Mouse (Mus musculus) liver, adult 2 months (tissue): ENCODE data around the gene Adam15. TPM values are rescaled to one million over a fixed set of nuclear protein-coding genes. Genes with fewer than 3 reads are reported as not detected.

Source experiments
- DNase-seq: peaks from one replicate; pipeline ENCODE4 v3.0.0-alpha.2; 2011; ENCODE audit warnings: low read depth, low spot score; ENCODE audit errors: extremely low read depth
- H3K27ac ChIP-seq: fragments of 200-500 bp; replicated peaks from 2 replicates; pipeline ENCODE4 v1.5.1; 2012; ENCODE audit warnings: low read depth, mild to moderate bottlenecking, control low read depth, inconsistent platforms, low read length; ENCODE audit not compliant: insufficient read depth
- H3K27me3 ChIP-seq: fragments of 200-500 bp; 2 replicates; pipeline ENCODE4 v1.6.1; 2012; ENCODE audit warnings: mild to moderate bottlenecking, moderate library complexity, low read length, inconsistent platforms; ENCODE audit not compliant: control insufficient read depth, insufficient read depth
- H3K36me3 ChIP-seq: fragments of 200-500 bp; 2 replicates; pipeline ENCODE4 v1.6.1; 2012; ENCODE audit warnings: low read length, inconsistent platforms; ENCODE audit not compliant: control insufficient read depth, insufficient read depth
- H3K4me1 ChIP-seq: fragments of 200-500 bp; 2 replicates; pipeline ENCODE4 v1.6.1; 2011; ENCODE audit warnings: low read length; ENCODE audit not compliant: control insufficient read depth, insufficient read depth
- H3K4me3 ChIP-seq: fragments of 200-500 bp; 2 replicates; pipeline ENCODE4 v1.5.1; 2011; ENCODE audit warnings: low read depth, mild to moderate bottlenecking, control low read depth, low read length, moderate library complexity; ENCODE audit not compliant: insufficient read depth
- H3K79me2 ChIP-seq: fragments of 200-500 bp; 2 replicates; pipeline ENCODE4 v1.6.1; 2012; ENCODE audit warnings: inconsistent platforms, mild to moderate bottlenecking, low read length, moderate library complexity; ENCODE audit not compliant: control insufficient read depth, insufficient read depth
- H3K9ac ChIP-seq: fragments of 200-500 bp; 2 replicates; pipeline ENCODE4 v1.6.1; 2012; ENCODE audit warnings: low read depth, mild to moderate bottlenecking, control low read depth, inconsistent platforms, low read length
- CTCF ChIP-seq: fragments of 200-500 bp; IDR thresholded peaks from 2 replicates; pipeline ENCODE4 v1.5.1; 2011; ENCODE audit warnings: low read depth, low read length, control low read depth
- POLR2A ChIP-seq: fragments of 200-500 bp; IDR thresholded peaks from 2 replicates; pipeline ENCODE4 v1.6.1; 2011; ENCODE audit warnings: low read length, control low read depth; ENCODE audit not compliant: insufficient read depth; ENCODE audit errors: extremely low read depth
- WGBS: fragments of 180-500 bp; shearing (Covaris S2); methylation state at CpG from one replicate; pipeline ENCODE4 v1.1.7; 2018; 5-methylcytosine and 5-hydroxymethylcytosine counted together
- polyA plus RNA-seq: library from polyadenylated mRNA; depleted of rRNA; stranded (reverse); fragments of >200 nt; gene quantifications from 2 replicates; pipeline ENCODE4 v1.2.3, GENCODE M21; 2012
- total RNA-seq: library from RNA; depleted of rRNA; stranded (reverse); fragments of >200 nt; gene quantifications from 2 replicates; pipeline ENCODE4 v1.2.3, GENCODE M21; 2014

Adam15 gene
- total and polyA plus RNA-seq, 2 experiments = 1.4 to 4.7 TPM

- 82% methylated on average over 11 of the region's 11 CpGs for WGBS
- Histone ChIP-seq H3K4me1 (peaks cover 25% of the 10 kb centered on the region), H3K79me2 (peaks cover 60% of the 10 kb centered on the region), H3K27ac (no peak overlapping the region), H3K27me3 (no peaks in the 10 kb centered on the region), H3K4me3 (no peak overlapping the region), H3K9ac (no peak overlapping the region), H3K36me3 (peaks cover 2% of the 10 kb centered on the region; the same call in 1 of the 2 replicates)
- TF ChIP-seq POLR2A (no peak), CTCF (no peak)
- DNase-seq = no peak
Measured at GRCm38 (mm10) chr3:89385451-89385850, 35.7 kb upstream of the Adam15 start.

GRCm38 (mm10) chr3:89384331-89385076 lies 34.7 kb upstream of the Adam15 start:
- 91% methylated on average over 12 of the region's 12 CpGs for WGBS
- Histone ChIP-seq H3K27ac (no peak overlapping the region), H3K9ac (no peak overlapping the region), H3K79me2 (peaks cover 51% of the 10 kb centered on the region), H3K4me3 (no peak overlapping the region), H3K27me3 (no peaks in the 10 kb centered on the region), H3K36me3 (peaks cover 2% of the 10 kb centered on the region; the same call in 1 of the 2 replicates), H3K4me1 (peaks cover 15% of the 10 kb centered on the region)
- no peak for TF ChIP-seq POLR2A
- no peak for TF ChIP-seq CTCF
- no peak for DNase-seq

GRCm38 (mm10) chr3:89383651-89384255 lies 34.0 kb upstream of the Adam15 start:
- 69% methylated on average over 5 of the region's 5 CpGs for WGBS

GRCm38 (mm10) chr3:89382950-89383349 lies 33.2 kb upstream of the Adam15 start:
- TF ChIP-seq POLR2A = no peak
- TF ChIP-seq CTCF = no peak

More at GRCm38 (mm10) chr3:89383651-89384255, 34.0 kb upstream of the Adam15 start:
- no peaks in the 10 kb centered on the region for H3K27me3 ChIP-seq
- H3K27ac ChIP-seq = no peak overlapping the region
- peaks cover 45% of the 10 kb centered on the region for H3K79me2 ChIP-seq
- no peak overlapping the region for H3K4me3 ChIP-seq
- peaks cover 6% of the 10 kb centered on the region; the same call in 1 of the 2 replicates for H3K36me3 ChIP-seq
- TF ChIP-seq CTCF = no peak
- TF ChIP-seq POLR2A = no peak
- no peak for DNase-seq
- peaks cover 12% of the 10 kb centered on the region for H3K4me1 ChIP-seq
- no peak overlapping the region for H3K9ac ChIP-seq

GRCm38 (mm10) chr3:89382033-89382882 lies 32.5 kb upstream of the Adam15 start:
- Histone ChIP-seq H3K79me2 (peaks cover 31% of the 10 kb centered on the region), H3K27ac (no peak overlapping the region), H3K27me3 (no peaks in the 10 kb centered on the region), H3K9ac (no peak overlapping the region; the same call in 1 of the 2 replicates), H3K4me3 (no peak overlapping the region), H3K36me3 (peaks cover 6% of the 10 kb centered on the region; the same call in 1 of the 2 replicates), H3K4me1 (no peaks in the 10 kb centered on the region; the same call in 1 of the 2 replicates)
- TF ChIP-seq CTCF (no peak), POLR2A (no peak)
- WGBS = 84% methylated on average over 9 of the region's 9 CpGs
- DNase-seq = no peak

More at GRCm38 (mm10) chr3:89382950-89383349, 33.2 kb upstream of the Adam15 start:
- WGBS = 77% methylated on average over 5 of the region's 5 CpGs
- Histone ChIP-seq H3K4me3 (no peak overlapping the region), H3K36me3 (peaks cover 6% of the 10 kb centered on the region; the same call in 1 of the 2 replicates), H3K79me2 (peaks cover 38% of the 10 kb centered on the region), H3K4me1 (peaks cover 5% of the 10 kb centered on the region), H3K9ac (no peak overlapping the region), H3K27ac (no peak overlapping the region), H3K27me3 (no peaks in the 10 kb centered on the region)
- DNase-seq = no peak
